Mouse (Mus musculus) kidney, embryonic 16.5 days (tissue): ENCODE measurements around the gene Slit3. TPM values are rescaled to one million over a fixed set of nuclear protein-coding genes. Genes with fewer than 3 reads are reported as not detected.

ENCODE experiments used
- ATAC-seq: fragments of 200-750 bp; cut with Nextera tagmentation; 2 replicates; pipeline ENCODE4 v1.8.0; 2017; ENCODE audit warnings: moderate TSS enrichment; ENCODE audit not compliant: low FRiP score, low TSS enrichment
- H3K27ac ChIP-seq: fragments of 300-500 bp; sonication (generic); 2 replicates; pipeline ENCODE4 v1.5.1; 2014; ENCODE audit warnings: low read length
- H3K27me3 ChIP-seq: fragments of 300-500 bp; sonication (generic); 2 replicates; pipeline ENCODE4 v1.6.1; 2014; ENCODE audit warnings: low read length, control low read depth, mixed read lengths; ENCODE audit not compliant: insufficient read depth
- H3K36me3 ChIP-seq: fragments of 300-500 bp; sonication (generic); 2 replicates; pipeline ENCODE4 v1.6.1; 2014; ENCODE audit warnings: low read length, control low read depth, mixed read lengths; ENCODE audit not compliant: insufficient read depth
- H3K4me1 ChIP-seq: fragments of 300-500 bp; sonication (generic); 2 replicates; pipeline ENCODE4 v1.6.1; 2014; ENCODE audit warnings: low read length, control low read depth, mixed read lengths; ENCODE audit not compliant: insufficient read depth
- H3K4me2 ChIP-seq: fragments of 300-500 bp; sonication (generic); replicated peaks from 2 replicates; pipeline ENCODE4 v1.6.1; 2014; ENCODE audit warnings: low read depth, low read length
- H3K4me3 ChIP-seq: fragments of 300-500 bp; sonication (generic); 2 replicates; pipeline ENCODE4 v1.5.1; 2014; ENCODE audit warnings: mild to moderate bottlenecking, low read length
- H3K9ac ChIP-seq: fragments of 300-500 bp; sonication (generic); replicated peaks from 2 replicates; pipeline ENCODE4 v1.6.1; 2014; ENCODE audit warnings: low read length
- H3K9me3 ChIP-seq: fragments of 300-500 bp; sonication (generic); 2 replicates; pipeline ENCODE4 v1.6.1; 2016; ENCODE audit warnings: low read length, control low read depth
- WGBS: fragments of 180-500 bp; shearing (Covaris S2); extraction: QIAGEN DNeasy Blood & Tissue Kit; methylation state at CpG from one replicate; pipeline ENCODE4 v1.1.7; 2014; 5-methylcytosine and 5-hydroxymethylcytosine counted together
- polyA plus RNA-seq: library from polyadenylated mRNA; unstranded; fragments of >200 nt; fragmentation: Nextera tagmentation; extraction: Ambion mirVana; gene quantifications from 2 replicates; pipeline ENCODE4 v1.2.1, GENCODE M21; 2015

The Slit3 gene
- polyA plus RNA-seq, 1 experiment from 2014 or later = 8.3 TPM

GRCm38 (mm10) chr11:35147818-35148445, 26.9 kb downstream of the Slit3 start:
- WGBS = 88% methylated on average over 11 of the region's 11 CpGs
- Histone ChIP-seq H3K9ac (no peak overlapping the region), H3K4me3 (no peak overlapping the region), H3K27ac (no peak overlapping the region), H3K9me3 (no peaks in the 10 kb centered on the region), H3K36me3 (no peaks in the 10 kb centered on the region), H3K4me2 (no peak overlapping the region), H3K4me1 (peaks cover 15% of the 10 kb centered on the region), H3K27me3 (no peaks in the 10 kb centered on the region)
- no peak for ATAC-seq

GRCm38 (mm10) chr11:35151539-35151951, 30.5 kb downstream of the Slit3 start:
- peaks cover 19% of the 10 kb centered on the region for H3K4me1 ChIP-seq
- peak overlapping the region; percentile 77 for H3K27ac ChIP-seq
- 21% methylated on average over 13 of the region's 13 CpGs for WGBS
- H3K27me3 ChIP-seq = no peaks in the 10 kb centered on the region
- peak; percentile 94 for ATAC-seq
- H3K36me3 ChIP-seq = no peaks in the 10 kb centered on the region
- H3K4me2 ChIP-seq = peak overlapping the region; percentile 19; the same call in 1 of the 2 replicates
- no peak overlapping the region for H3K4me3 ChIP-seq
- no peak overlapping the region for H3K9ac ChIP-seq
- no peaks in the 10 kb centered on the region for H3K9me3 ChIP-seq

GRCm38 (mm10) chr11:35152875-35153274, 31.9 kb downstream of the Slit3 start:
- Histone ChIP-seq H3K4me2 (no peak overlapping the region), H3K27ac (no peak overlapping the region), H3K9me3 (no peaks in the 10 kb centered on the region), H3K27me3 (no peaks in the 10 kb centered on the region), H3K4me1 (peaks cover 19% of the 10 kb centered on the region), H3K36me3 (no peaks in the 10 kb centered on the region), H3K9ac (no peak overlapping the region), H3K4me3 (no peak overlapping the region)
- WGBS = 43% methylated on average over 2 of the region's 2 CpGs
- ATAC-seq = no peak

GRCm38 (mm10) chr11:35154449-35154848, 33.4 kb downstream of the Slit3 start:
- H3K4me3 ChIP-seq = no peak overlapping the region

GRCm38 (mm10) chr11:35155281-35155680, 34.3 kb downstream of the Slit3 start:
- no peak overlapping the region for H3K4me2 ChIP-seq
- no peaks in the 10 kb centered on the region for H3K27me3 ChIP-seq
- no peak overlapping the region for H3K4me3 ChIP-seq
- H3K36me3 ChIP-seq = no peaks in the 10 kb centered on the region
- no peaks in the 10 kb centered on the region for H3K9me3 ChIP-seq
- H3K4me1 ChIP-seq = peaks cover 19% of the 10 kb centered on the region
- 83% methylated on average over 7 of the region's 7 CpGs for WGBS
- no peak for ATAC-seq
- H3K9ac ChIP-seq = no peak overlapping the region
- no peak overlapping the region for H3K27ac ChIP-seq

More at GRCm38 (mm10) chr11:35154449-35154848, 33.4 kb downstream of the Slit3 start:
- no peaks in the 10 kb centered on the region for H3K27me3 ChIP-seq
- H3K4me1 ChIP-seq = peaks cover 19% of the 10 kb centered on the region
- ATAC-seq = no peak
- no peaks in the 10 kb centered on the region for H3K9me3 ChIP-seq
- H3K36me3 ChIP-seq = no peaks in the 10 kb centered on the region
- no peak overlapping the region for H3K9ac ChIP-seq
- whole genome bisulfite sequencing = 71% methylated on average over 5 of the region's 5 CpGs
- no peak overlapping the region for H3K27ac ChIP-seq
- no peak overlapping the region for H3K4me2 ChIP-seq

- Histone ChIP-seq H3K27ac (no peak overlapping the region), H3K4me1 (peaks cover 13% of the 10 kb centered on the region), H3K9me3 (no peaks in the 10 kb centered on the region), H3K4me2 (no peak overlapping the region), H3K27me3 (no peaks in the 10 kb centered on the region), H3K9ac (no peak overlapping the region), H3K36me3 (no peaks in the 10 kb centered on the region), H3K4me3 (no peak overlapping the region)
- WGBS = 80% methylated on average over 5 of the region's 5 CpGs
- no peak for ATAC-seq
These were observed 35.7 kb downstream of the Slit3 start for GRCm38 (mm10) chr11:35156676-35157075.

- no peak overlapping the region for H3K27ac ChIP-seq
- no peaks in the 10 kb centered on the region for H3K4me1 ChIP-seq
- no peak overlapping the region for H3K9ac ChIP-seq
- 77% methylated on average over 4 of the region's 4 CpGs for WGBS
- no peak overlapping the region for H3K4me3 ChIP-seq
- no peaks in the 10 kb centered on the region for H3K36me3 ChIP-seq
- H3K4me2 ChIP-seq = no peak overlapping the region
- ATAC-seq = no peak
- no peaks in the 10 kb centered on the region for H3K27me3 ChIP-seq
- no peaks in the 10 kb centered on the region for H3K9me3 ChIP-seq
These were observed 39.7 kb downstream of the Slit3 start for GRCm38 (mm10) chr11:35160682-35161211.

GRCm38 (mm10) chr11:35163396-35163795, 42.4 kb downstream of the Slit3 start:
- WGBS = 84% methylated on average over 3 of the region's 3 CpGs
- no peaks in the 10 kb centered on the region for H3K4me1 ChIP-seq
- no peak for ATAC-seq

GRCm38 (mm10) chr11:35167176-35167575, 46.2 kb downstream of the Slit3 start:
- WGBS = 81% methylated on average over 8 of the region's 8 CpGs
- Histone ChIP-seq H3K4me2 (no peak overlapping the region), H3K27me3 (no peaks in the 10 kb centered on the region), H3K9ac (no peak overlapping the region), H3K4me1 (no peaks in the 10 kb centered on the region), H3K36me3 (no peaks in the 10 kb centered on the region), H3K4me3 (no peak overlapping the region), H3K27ac (no peak overlapping the region), H3K9me3 (no peaks in the 10 kb centered on the region)
- no peak for ATAC-seq

More at GRCm38 (mm10) chr11:35163396-35163795, 42.4 kb downstream of the Slit3 start:
- Histone ChIP-seq H3K27ac (no peak overlapping the region), H3K4me3 (no peak overlapping the region), H3K36me3 (no peaks in the 10 kb centered on the region), H3K9me3 (no peaks in the 10 kb centered on the region), H3K9ac (no peak overlapping the region), H3K27me3 (no peaks in the 10 kb centered on the region), H3K4me2 (no peak overlapping the region)

GRCm38 (mm10) chr11:35171505-35171904, 50.5 kb downstream of the Slit3 start:
- H3K36me3 ChIP-seq = no peaks in the 10 kb centered on the region
- H3K9me3 ChIP-seq = no peaks in the 10 kb centered on the region
- ATAC-seq = no peak
- no peak overlapping the region for H3K9ac ChIP-seq
- no peak overlapping the region for H3K4me3 ChIP-seq
- H3K4me1 ChIP-seq = no peaks in the 10 kb centered on the region
- H3K27me3 ChIP-seq = no peaks in the 10 kb centered on the region
- no peak overlapping the region for H3K27ac ChIP-seq
- WGBS = 84% methylated on average over 6 of the region's 6 CpGs
- no peak overlapping the region for H3K4me2 ChIP-seq
